Mouse (Mus musculus) lung, postnatal 0 days (tissue): ENCODE measurements around the gene Slc22a21. TPM values are rescaled to one million over a fixed set of nuclear protein-coding genes. Genes with fewer than 3 reads are reported as not detected.
A peak's percentile ranks its signal among the peaks of the same experiment; 100 is the strongest.
"Not testable (repeated sequence)": the region's sequence is repeated elsewhere in the genome, so short reads cannot be mapped to it uniquely, and the experiment has no call there.

Experiments used
- ATAC-seq: fragments of 200-750 bp; cut with Nextera tagmentation; 2 replicates; pipeline ENCODE4 v1.8.0; 2017; ENCODE audit warnings: moderate library complexity
- DNase-seq: peaks from one replicate; pipeline ENCODE4 v3.0.0-alpha.2; 2016; ENCODE audit warnings: low spot score
- H3K27ac ChIP-seq: fragments of 300-500 bp; sonication (generic); 2 replicates; pipeline ENCODE4 v1.5.1; 2014; ENCODE audit warnings: antibody characterized with exemption, mild to moderate bottlenecking, low read length, mixed read lengths
- H3K27me3 ChIP-seq: fragments of 300-500 bp; sonication (generic); replicated peaks from 2 replicates; pipeline ENCODE4 v1.6.1; 2014; ENCODE audit warnings: low read length, mixed read lengths; ENCODE audit not compliant: insufficient read depth
- H3K36me3 ChIP-seq: fragments of 300-500 bp; sonication (generic); 2 replicates; pipeline ENCODE4 v1.6.1; 2014; ENCODE audit warnings: low read length, mixed read lengths; ENCODE audit not compliant: insufficient read depth
- H3K4me1 ChIP-seq: fragments of 300-500 bp; sonication (generic); 2 replicates; pipeline ENCODE4 v1.6.1; 2014; ENCODE audit warnings: antibody characterized with exemption, low read depth, low read length, mixed read lengths; ENCODE audit not compliant: insufficient read depth
- H3K4me2 ChIP-seq: fragments of 300-500 bp; sonication (generic); replicated peaks from 2 replicates; pipeline ENCODE4 v1.6.1; 2014; ENCODE audit warnings: low read depth, mild to moderate bottlenecking, low read length, moderate library complexity, mixed read lengths
- H3K4me3 ChIP-seq: fragments of 300-500 bp; sonication (generic); 2 replicates; pipeline ENCODE4 v1.5.1; 2014; ENCODE audit warnings: low read depth, low read length
- H3K9ac ChIP-seq: fragments of 300-500 bp; sonication (generic); replicated peaks from 2 replicates; pipeline ENCODE4 v1.6.1; 2014; ENCODE audit warnings: low read depth, mild to moderate bottlenecking
- H3K9me3 ChIP-seq: fragments of 300-500 bp; sonication (generic); 2 replicates; pipeline ENCODE4 v1.6.1; 2016; ENCODE audit warnings: low read length, mixed read lengths
- CTCF ChIP-seq: IDR thresholded peaks from 2 replicates; pipeline ENCODE4 v1.5.1; 2016; ENCODE audit warnings: antibody characterized with exemption, mild to moderate bottlenecking
- EP300 ChIP-seq: IDR thresholded peaks from 2 replicates; pipeline ENCODE4 v1.6.1; 2016; ENCODE audit warnings: antibody characterized with exemption, mild to moderate bottlenecking, control low read depth
- WGBS: fragments of 180-500 bp; shearing (Covaris S2); extraction: QIAGEN DNeasy Blood & Tissue Kit; methylation state at CpG from one replicate; pipeline ENCODE4 v1.1.7; 2014; 5-methylcytosine and 5-hydroxymethylcytosine counted together
- polyA plus RNA-seq: library from polyadenylated mRNA; unstranded; fragments of >200 nt; fragmentation: Nextera tagmentation; extraction: Ambion mirVana; gene quantifications from 2 replicates; pipeline ENCODE4 v1.2.1, GENCODE M21; 2015

Slc22a21 gene
- polyA plus RNA-seq, 1 experiment from 2014 or later = 2.6 TPM

GRCm38 (mm10) chr11:53981396-53981795 lies 1.3 kb upstream of the Slc22a21 start:
- Histone ChIP-seq H3K4me2 (no peak overlapping the region), H3K4me1 (no peaks in the 10 kb centered on the region), H3K4me3 (no peak overlapping the region), H3K27me3 (no peaks in the 10 kb centered on the region), H3K27ac (no peak overlapping the region), H3K36me3 (no peaks in the 10 kb centered on the region), H3K9ac (no peak overlapping the region), H3K9me3 (no peaks in the 10 kb centered on the region)
- 64% methylated on average over 4 of the region's 4 CpGs for WGBS
- DNase-seq (no peak), ATAC-seq (no peak)
- no peak for TF ChIP-seq EP300
- no peak for TF ChIP-seq CTCF

GRCm38 (mm10) chr11:53979456-53979787 lies 710 bp downstream of the Slc22a21 start:
- H3K27ac ChIP-seq, DNase-seq, H3K27me3 ChIP-seq, ATAC-seq, H3K36me3 ChIP-seq, H3K4me1 ChIP-seq, H3K9me3 ChIP-seq: not testable (repeated sequence)
- Histone ChIP-seq H3K4me3 (peak overlapping the region; percentile 54), H3K9ac (peak overlapping the region; percentile 51), H3K4me2 (peak overlapping the region; percentile 87)
- 1% methylated on average over 23 of the region's 23 CpGs for WGBS

DNA sequence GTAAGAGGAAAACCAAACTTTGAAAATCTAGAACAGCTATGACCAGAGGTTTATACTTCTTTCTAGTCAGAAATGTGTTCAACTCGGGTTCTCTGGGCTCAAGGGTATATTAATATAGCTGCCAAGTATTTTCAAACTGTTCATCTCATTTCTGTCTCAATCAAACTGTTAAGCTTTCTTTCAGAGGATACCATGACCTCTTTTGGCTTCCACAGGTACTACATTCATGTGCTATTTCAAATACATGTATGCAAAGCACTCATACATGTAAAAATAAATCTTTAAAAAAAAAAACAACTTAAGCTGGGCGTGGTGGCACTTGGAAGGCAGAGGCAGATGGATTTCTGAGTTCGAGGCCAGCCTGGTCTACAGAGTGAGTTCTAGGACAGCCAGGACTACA lies 2.5 kb downstream of the Slc22a21 start:
- no peaks in the 10 kb centered on the region for H3K4me1 ChIP-seq
- no peak for TF ChIP-seq EP300
- TF ChIP-seq CTCF = peak; percentile 19
- DNase-seq = peak; percentile 28
- H3K27ac ChIP-seq = no peak overlapping the region
- no peaks in the 10 kb centered on the region for H3K36me3 ChIP-seq
- H3K4me2 ChIP-seq = no peak overlapping the region
- no peak for ATAC-seq
- no peaks in the 10 kb centered on the region for H3K27me3 ChIP-seq
- H3K9me3 ChIP-seq = no peaks in the 10 kb centered on the region
- no peak overlapping the region for H3K4me3 ChIP-seq
- H3K9ac ChIP-seq = no peak overlapping the region
- 74% methylated on average over 3 of the region's 3 CpGs for WGBS

GRCm38 (mm10) chr11:53975559-53975958 lies 4.6 kb downstream of the Slc22a21 start:
- TF ChIP-seq CTCF (no peak), EP300 (no peak)

DNA sequence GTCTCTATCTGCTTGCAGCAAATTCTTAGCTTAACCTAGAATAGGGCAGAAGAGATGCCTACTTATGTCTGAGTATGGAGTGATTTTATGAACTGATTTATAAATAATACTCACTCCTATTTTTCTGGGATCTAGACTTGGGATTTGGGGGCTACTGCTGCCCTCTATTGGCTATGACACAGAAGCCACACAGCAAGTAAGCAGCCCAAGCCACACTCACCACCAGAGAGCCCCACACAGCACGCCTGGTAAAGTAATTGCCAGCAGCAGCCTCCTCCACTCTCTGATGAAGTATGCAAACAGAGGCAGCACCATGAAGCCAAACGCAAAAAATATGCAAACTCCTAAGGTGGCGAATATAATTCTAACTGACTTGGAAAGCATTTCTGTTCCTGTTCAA lies 21.1 kb downstream of the Slc22a21 start:
- no peak overlapping the region for H3K27ac ChIP-seq
- H3K9ac ChIP-seq = no peak overlapping the region
- no peaks in the 10 kb centered on the region for H3K27me3 ChIP-seq
- H3K9me3 ChIP-seq = no peaks in the 10 kb centered on the region
- TF ChIP-seq EP300 (no peak), CTCF (peak; percentile 42)
- no peaks in the 10 kb centered on the region for H3K4me1 ChIP-seq
- ATAC-seq (no peak), DNase-seq (peak; percentile 9)
- no peak overlapping the region for H3K4me3 ChIP-seq
- H3K36me3 ChIP-seq = no peaks in the 10 kb centered on the region
- no peak overlapping the region for H3K4me2 ChIP-seq
- WGBS = 40% methylated on average over 3 of the region's 3 CpGs

More at GRCm38 (mm10) chr11:53975559-53975958, 4.6 kb downstream of the Slc22a21 start:
- no peak overlapping the region for H3K9ac ChIP-seq
- ATAC-seq (no peak), DNase-seq (no peak)
- H3K36me3 ChIP-seq = no peaks in the 10 kb centered on the region
- no peaks in the 10 kb centered on the region for H3K4me1 ChIP-seq
- H3K9me3 ChIP-seq = no peaks in the 10 kb centered on the region
- H3K4me2 ChIP-seq = no peak overlapping the region
- H3K4me3 ChIP-seq = no peak overlapping the region
- H3K27ac ChIP-seq = no peak overlapping the region
- H3K27me3 ChIP-seq = no peaks in the 10 kb centered on the region

- H3K27ac ChIP-seq, H3K4me1 ChIP-seq, H3K27me3 ChIP-seq, H3K9me3 ChIP-seq, H3K4me2 ChIP-seq, H3K36me3 ChIP-seq, DNase-seq, ATAC-seq, H3K4me3 ChIP-seq, H3K9ac ChIP-seq: not testable (repeated sequence)
- 29% methylated on average over 4 of the region's 4 CpGs for WGBS
- peak; percentile 43 for TF ChIP-seq CTCF
Measured at GRCm38 (mm10) chr11:53958176-53958575, 22.0 kb downstream of the Slc22a21 start.

DNA sequence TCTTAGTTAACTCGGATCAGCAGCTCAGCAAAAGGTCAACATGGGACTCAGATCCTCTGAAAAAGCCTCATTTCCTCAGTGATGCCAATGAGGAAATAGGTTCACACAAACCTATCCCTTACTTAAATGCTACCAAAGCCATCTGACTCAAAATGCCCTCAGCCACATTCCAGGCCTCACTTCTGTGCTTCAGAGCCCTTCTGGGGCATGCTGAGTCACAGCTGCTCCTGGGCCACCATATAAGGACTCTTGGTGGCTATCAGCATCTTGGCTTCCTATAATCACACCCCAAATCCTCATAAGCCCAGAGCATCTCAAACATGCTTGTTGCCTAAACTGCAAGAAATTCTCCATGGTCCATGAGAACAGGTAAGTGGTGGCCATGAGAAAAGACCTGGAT lies 23.5 kb downstream of the Slc22a21 start:
- Histone ChIP-seq H3K4me1 (no peaks in the 10 kb centered on the region), H3K27me3 (no peaks in the 10 kb centered on the region), H3K4me2 (no peak overlapping the region), H3K27ac (no peak overlapping the region), H3K36me3 (no peaks in the 10 kb centered on the region), H3K4me3 (no peak overlapping the region), H3K9ac (no peak overlapping the region), H3K9me3 (no peaks in the 10 kb centered on the region)
- 76% methylated on average over 1 of the region's 1 CpGs for WGBS
- DNase-seq = no peak
- ATAC-seq = no peak
- TF ChIP-seq CTCF (no peak), EP300 (no peak)
